Mouse (Mus musculus): ENCODE measurements around the gene Cracr2a.

DNA sequence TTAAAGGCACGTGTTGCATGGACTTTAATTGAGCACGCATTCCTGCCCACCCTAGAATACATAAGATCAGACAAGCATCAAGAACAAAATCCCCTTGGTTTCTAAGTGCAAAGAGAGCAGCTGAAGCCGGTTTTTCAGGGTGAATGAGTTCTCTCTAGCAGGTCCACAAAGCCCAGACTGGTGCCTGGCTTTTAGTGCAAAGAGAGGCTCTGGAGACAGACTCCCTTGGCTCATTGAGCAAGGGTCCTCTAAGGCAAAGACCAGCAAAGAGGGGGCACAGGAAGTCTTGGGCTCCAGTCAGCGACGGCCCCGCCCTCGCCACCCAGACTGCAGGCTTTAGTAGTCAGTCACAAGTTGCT is 287 bp upstream of the Cracr2a start:
- TF ChIP-seq GATA1 (IDR thresholded peaks at IDR 0.05; ENCODE audit: borderline replicate concordance, low read length) (no peak), FLI1 (IDR thresholded peaks at IDR 0.05; ENCODE audit: low read length) (no peak)

Data from megakaryocyte, embryonic 14.5 days (primary cell).